14 mouse cellular contexts compared by ENCODE assay signal in the genomic region with DNA sequence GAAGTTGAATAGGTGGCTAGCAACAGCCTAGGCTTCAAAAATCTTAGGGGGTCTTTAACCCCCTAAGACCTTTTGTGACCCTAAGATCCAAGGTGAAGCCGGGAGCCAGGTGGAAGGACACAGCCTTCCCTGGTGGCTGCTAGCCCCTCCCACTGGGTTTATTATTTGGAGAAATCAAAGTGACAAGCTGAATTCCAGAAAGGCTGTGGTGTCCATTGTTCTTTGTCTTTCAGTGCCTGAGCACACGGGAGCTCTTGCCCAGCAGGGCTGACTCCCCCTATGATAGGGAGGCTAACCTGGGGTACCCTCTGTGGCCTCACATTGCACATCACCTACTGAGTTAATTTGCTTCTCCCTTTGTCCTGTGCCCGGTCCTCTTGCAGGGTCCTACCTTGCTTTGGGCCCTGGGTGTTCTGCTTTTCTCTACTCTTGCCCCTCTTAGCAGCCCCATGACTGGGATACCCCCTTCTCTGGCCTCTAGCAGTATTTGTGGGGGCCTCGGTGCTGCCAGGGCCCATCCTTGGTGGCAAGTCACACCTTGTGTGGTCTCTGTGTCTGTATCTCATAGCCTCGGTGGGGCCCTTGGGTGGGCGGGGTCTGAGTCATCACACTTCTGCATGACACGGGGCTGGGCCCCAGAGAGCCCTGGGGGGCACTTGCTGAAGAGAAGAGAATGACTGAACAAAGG. TPM values are rescaled to one million over a fixed set of nuclear protein-coding genes. Genes with fewer than 3 reads are reported as not detected.
DNase-seq lines count a peak whose midpoint lies in the region; ATAC-seq and TF ChIP-seq lines count a peak whose summit lies in the region.
"Had no signal": no experiment of that assay in that cellular context is flagged by ENCODE, and none has a peak within 500 bp of the region (broad histone marks: within the 10 kb centered on the region; RNA-seq: fewer than 3 reads in every experiment).

No protein-coding gene starts in this region.

- no peaks in the 10 kb centered on the region; the same call in 1 of the 2 replicates for H3K9me3 ChIP-seq in heart, embryonic 10.5 days
- no peaks in the 10 kb centered on the region for H3K9me3 ChIP-seq in stomach, embryonic 16.5 days (replicated peaks; ENCODE audit: control insufficient read depth, low read length)
- H3K9me3 ChIP-seq in stomach, postnatal 0 days (ENCODE audit: control insufficient read depth, low read length): no peaks in the 10 kb centered on the region
- H3K9me3 ChIP-seq in forebrain, postnatal 0 days (ENCODE audit: low read length): no peaks in the 10 kb centered on the region
- H3K9me3 ChIP-seq: lung, embryonic 15.5 days had no signal

- peak overlapping the region; percentile 84 for H3K27ac ChIP-seq in heart, embryonic 10.5 days
- no peak overlapping the region for H3K27ac ChIP-seq in stomach, embryonic 16.5 days (ENCODE audit: low read length)
- no peak overlapping the region for H3K27ac ChIP-seq in stomach, postnatal 0 days (replicated peaks)
- peak overlapping the region; percentile 3; the same call in 1 of the 2 replicates for H3K27ac ChIP-seq in forebrain, postnatal 0 days (ENCODE audit: low read depth, low read length)
- H3K27ac ChIP-seq: lung, embryonic 15.5 days had no signal

- WGBS in heart, embryonic 10.5 days: 47% methylated on average over 7 of the region's 7 CpGs
- 40% methylated on average over 7 of the region's 7 CpGs for WGBS in stomach, embryonic 16.5 days
- 45% methylated on average over 7 of the region's 7 CpGs for WGBS in stomach, postnatal 0 days
- 40% methylated on average over 7 of the region's 7 CpGs for WGBS in forebrain, postnatal 0 days

- peaks cover 43% of the 10 kb centered on the region for H3K4me1 ChIP-seq in heart, embryonic 10.5 days
- H3K4me1 ChIP-seq in stomach, embryonic 16.5 days (ENCODE audit: control insufficient read depth, insufficient read depth, low read length): peaks cover 22% of the 10 kb centered on the region
- H3K4me1 ChIP-seq in stomach, postnatal 0 days (replicated peaks; ENCODE audit: control insufficient read depth, insufficient read depth): peaks cover 3% of the 10 kb centered on the region; the same call in 1 of the 2 replicates
- H3K4me1 ChIP-seq in forebrain, postnatal 0 days (ENCODE audit: insufficient read depth): peaks cover 4% of the 10 kb centered on the region; the same call in 1 of the 2 replicates

- H3K36me3 ChIP-seq in heart, embryonic 10.5 days: peaks cover 25% of the 10 kb centered on the region
- no peaks in the 10 kb centered on the region for H3K36me3 ChIP-seq in stomach, embryonic 16.5 days (ENCODE audit: control insufficient read depth, insufficient read depth, low read length)
- no peaks in the 10 kb centered on the region for H3K36me3 ChIP-seq in stomach, postnatal 0 days (ENCODE audit: control insufficient read depth, insufficient read depth, low read length)
- H3K36me3 ChIP-seq in forebrain, postnatal 0 days (ENCODE audit: insufficient read depth): peaks cover 29% of the 10 kb centered on the region
- H3K36me3 ChIP-seq: lung, embryonic 15.5 days had no signal

- no peak overlapping the region for H3K4me3 ChIP-seq in heart, embryonic 10.5 days
- no peak overlapping the region for H3K4me3 ChIP-seq in stomach, embryonic 16.5 days (replicated peaks; ENCODE audit: low read length)
- no peak overlapping the region for H3K4me3 ChIP-seq in stomach, postnatal 0 days (ENCODE audit: low read depth, low read length)
- H3K4me3 ChIP-seq in forebrain, postnatal 0 days (ENCODE audit: low read depth, low read length): no peak overlapping the region
- H3K4me3 ChIP-seq: lung, embryonic 15.5 days had no signal

- TF ChIP-seq EP300 in stomach, postnatal 0 days (optimal IDR thresholded peaks at IDR 0.05): no peak

- peak overlapping the region; percentile 37; the same call in 1 of the 2 replicates for H3K9ac ChIP-seq in stomach, embryonic 16.5 days (ENCODE audit: low read length)
- no peak overlapping the region for H3K9ac ChIP-seq in stomach, postnatal 0 days (ENCODE audit: low read length)
- no peak overlapping the region for H3K9ac ChIP-seq in forebrain, postnatal 0 days
- H3K9ac ChIP-seq: lung, embryonic 15.5 days had no signal

- no peak for ATAC-seq in stomach, embryonic 16.5 days (ENCODE audit: insufficient read depth, low FRiP score)
- ATAC-seq in stomach, postnatal 0 days (ENCODE audit: low FRiP score, low TSS enrichment): no peak
- ATAC-seq in forebrain, postnatal 0 days: no peak

- no peak for DNase-seq in heart, embryonic 10.5 days (ENCODE audit: low spot score)
- DNase-seq in heart, postnatal 14 days: no peak
- DNase-seq in stomach, postnatal 0 days (ENCODE audit: low spot score): no peak
- DNase-seq in forebrain, postnatal 0 days: no peak
- DNase-seq in retina, postnatal 1 day: peak; percentile 57
- no peak for DNase-seq in adrenal gland, postnatal 25 days
- DNase-seq in lung, postnatal 25 days (ENCODE audit: low spot score): no peak
- DNase-seq: B cell, adult 2 months; right cerebral cortex, adult 18-20 months had no signal

- TF ChIP-seq CTCF in stomach, postnatal 0 days (IDR thresholded peaks at IDR 0.05; ENCODE audit: low read depth): no peak
- no peak for TF ChIP-seq CTCF in forebrain, postnatal 0 days (IDR thresholded peaks at IDR 0.05; ENCODE audit: low read depth)

- peaks cover 30% of the 10 kb centered on the region for H3K27me3 ChIP-seq in heart, embryonic 10.5 days (ENCODE audit: insufficient read depth, poor library complexity, severe bottlenecking)
- H3K27me3 ChIP-seq in stomach, embryonic 16.5 days (ENCODE audit: control insufficient read depth, insufficient read depth, low read length): no peaks in the 10 kb centered on the region
- no peaks in the 10 kb centered on the region for H3K27me3 ChIP-seq in stomach, postnatal 0 days (ENCODE audit: control insufficient read depth, insufficient read depth, low read length)
- H3K27me3 ChIP-seq in forebrain, postnatal 0 days (ENCODE audit: insufficient read depth, low read length): no peaks in the 10 kb centered on the region
- H3K27me3 ChIP-seq: lung, embryonic 15.5 days had no signal

- intact Hi-C loops in heart, postnatal 14 days (cut with DNase I): loop anchor here (5.0 kb wide), 1 partner anchor 150 kb away; no protein-coding TSS in a partner anchor

- no peak overlapping the region for H3K4me2 ChIP-seq in stomach, embryonic 16.5 days (ENCODE audit: low read depth, low read length)
- H3K4me2 ChIP-seq in stomach, postnatal 0 days (replicated peaks; ENCODE audit: low read depth): no peak overlapping the region
- no peak overlapping the region for H3K4me2 ChIP-seq in forebrain, postnatal 0 days (ENCODE audit: low read depth)
- H3K4me2 ChIP-seq: heart, embryonic 11.5 days; liver, embryonic 11.5 days; lung, embryonic 15.5 days had no signal

RNA-seq across cellular contexts. Expression of a gene that starts 36.1 kb away (rescaled TPM):
- polyA plus RNA-seq in heart, embryonic 10.5 days (2016; fragmentation: Nextera tagmentation; extraction: Ambion mirVana): 1.0 and 2.1 TPM in 2 replicates
- 10 to 100 TPM; 22.0 to 23.1 TPM for total RNA-seq in heart, postnatal 14 days (2021)
- polyA plus RNA-seq in stomach, embryonic 16.5 days (2015; fragmentation: Nextera tagmentation; extraction: Ambion mirVana): 2.6 and 3.5 TPM in 2 replicates
- 0.75 and 0.80 TPM in 2 replicates for polyA plus RNA-seq in stomach, postnatal 0 days (2015; fragmentation: Nextera tagmentation; extraction: Ambion mirVana)
- total RNA-seq in forebrain, postnatal 0 days (2014; rRNA removed): 50.4 and 55.1 TPM in 2 replicates
- 5.0 and 6.2 TPM in 2 replicates for polyA plus RNA-seq in forebrain, postnatal 0 days (2015; fragmentation: Nextera tagmentation; extraction: Ambion mirVana)
- total RNA-seq in adrenal gland, postnatal 25 days (2021): 7.4 and 13.7 TPM in 2 replicates
- total RNA-seq: megakaryocyte-erythroid progenitor cell, adult 5-6 weeks had no signal

Comparison
In these comparisons a context has a peak if more than half of its experiments do, and no peak if none do; other contexts are left out.
1. H3K27ac ChIP-seq: peak in heart, embryonic 10.5 days (single experiment) and forebrain, postnatal 0 days (single experiment); none in stomach, embryonic 16.5 days (single experiment) and stomach, postnatal 0 days (single experiment).